Mouse (Mus musculus) T-helper 17 cell (primary cell): ENCODE data around the gene Slx4ip.

Experiments
- in situ Hi-C, 2 experiments: fragments of 300-600 bp; cut with MboI, MseI; formaldehyde crosslinking; loops; 1 replicate in 1 of 2; 2 replicates in 1 of 2; pipeline ENCODE4 v1.15.1; 2025; ENCODE audit warnings: high pct_unique_total_duplicates in 2 of 2

Slx4ip gene

GRCm38 (mm10) chr2:137049906-137050305 is 158.9 kb downstream of the Slx4ip start:
- in situ Hi-C loops = no loop called here

DNA sequence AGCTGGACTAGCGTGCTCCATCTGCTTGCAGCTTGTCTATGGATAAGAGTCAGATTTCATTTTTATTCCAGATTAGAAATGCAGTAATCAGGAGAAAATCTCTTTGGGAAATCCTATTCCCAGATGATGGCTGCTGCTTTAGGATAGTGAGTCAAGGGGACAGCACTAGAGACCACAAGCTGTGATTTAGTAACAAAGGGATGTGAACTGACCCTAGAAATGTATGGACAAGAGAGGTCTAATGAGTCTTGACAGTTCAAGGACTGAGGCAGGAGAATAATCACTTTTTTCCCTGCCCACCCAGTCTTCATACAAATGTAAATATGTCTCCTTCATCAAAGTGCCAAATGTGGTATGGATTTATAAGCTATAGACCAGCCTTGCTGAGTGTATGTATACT is 172.8 kb downstream of the Slx4ip start:
- in situ Hi-C loops = no loop called here

DNA sequence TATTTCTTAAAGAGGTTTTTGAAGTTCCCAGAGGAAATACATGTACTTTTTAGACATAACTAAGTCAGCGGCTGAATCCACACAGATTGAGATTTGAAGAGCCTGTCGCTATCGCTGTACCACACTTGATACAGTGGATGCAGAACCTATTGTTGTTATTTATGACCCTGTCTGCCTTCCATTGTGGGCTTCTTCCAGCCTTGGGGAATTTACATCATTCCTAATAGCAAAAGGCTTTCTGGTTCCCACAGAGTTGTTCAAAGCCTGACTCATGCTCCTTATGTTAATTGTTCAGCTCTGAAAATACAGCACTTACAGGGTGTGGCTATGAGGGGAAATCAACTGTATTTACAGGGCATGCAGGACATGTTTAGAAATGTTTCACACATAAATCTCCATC is 173.5 kb downstream of the Slx4ip start:
- in situ Hi-C loops = no loop called here

DNA sequence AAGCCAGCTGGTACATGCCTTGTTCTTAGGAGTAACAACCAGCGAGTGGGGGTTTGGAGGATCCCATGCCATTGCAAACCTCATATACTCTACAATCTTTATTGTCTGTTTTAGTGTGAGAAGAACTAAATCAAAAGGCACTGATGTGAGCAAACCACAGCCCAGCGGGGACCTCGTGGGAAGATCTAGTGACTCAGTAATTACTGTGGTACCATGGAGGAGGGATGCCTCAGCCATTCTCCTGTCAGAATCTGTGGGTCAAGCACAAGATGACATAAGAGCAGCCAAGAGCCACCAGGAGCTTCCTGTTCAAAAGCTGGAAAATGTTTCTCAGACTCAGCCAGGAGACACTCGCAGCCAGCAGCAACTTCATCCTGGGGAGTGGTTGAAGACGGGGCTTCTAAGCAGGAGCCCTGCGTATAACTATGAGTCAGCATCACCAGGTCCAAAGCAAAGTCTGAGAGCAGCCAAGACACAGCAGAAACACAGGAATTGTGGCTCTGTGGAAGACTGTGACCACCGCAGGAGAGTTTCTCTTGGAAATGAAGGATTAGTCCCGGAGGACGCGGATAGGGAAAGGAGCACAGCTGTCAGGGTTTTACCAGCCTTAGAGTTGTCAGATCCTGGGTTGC is 176.6 kb downstream of the Slx4ip start:
- in situ Hi-C loops = no loop called here

- in situ Hi-C loops = no loop called here
Measured at GRCm38 (mm10) chr2:137073473-137074312, 182.7 kb downstream of the Slx4ip start.

GRCm38 (mm10) chr2:137074313-137074620 is 183.2 kb downstream of the Slx4ip start:
- in situ Hi-C loops = no loop called here

DNA sequence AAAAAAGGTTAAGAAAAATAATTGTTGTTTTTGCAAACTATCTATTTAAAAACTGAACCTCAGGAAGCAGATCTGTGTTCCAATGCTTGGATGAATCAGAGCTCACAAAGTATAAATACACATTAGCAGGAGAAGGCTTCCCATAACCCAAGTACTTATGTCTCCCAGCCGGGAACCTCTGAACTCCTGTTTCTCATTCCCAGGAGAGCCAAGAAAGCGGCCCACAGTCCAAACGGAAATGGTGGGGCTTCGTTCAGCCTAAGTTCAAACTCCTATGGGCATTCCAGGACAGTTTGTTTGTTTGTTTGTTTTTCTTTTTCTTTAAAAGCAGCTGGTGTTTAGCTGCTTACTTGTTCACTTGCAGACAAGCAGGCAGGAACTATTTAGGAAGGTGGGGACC is 187.8 kb downstream of the Slx4ip start:
- in situ Hi-C loops = no loop called here

- in situ Hi-C loops = no loop called here
Measured at GRCm38 (mm10) chr2:137079721-137080320, 188.8 kb downstream of the Slx4ip start.

DNA sequence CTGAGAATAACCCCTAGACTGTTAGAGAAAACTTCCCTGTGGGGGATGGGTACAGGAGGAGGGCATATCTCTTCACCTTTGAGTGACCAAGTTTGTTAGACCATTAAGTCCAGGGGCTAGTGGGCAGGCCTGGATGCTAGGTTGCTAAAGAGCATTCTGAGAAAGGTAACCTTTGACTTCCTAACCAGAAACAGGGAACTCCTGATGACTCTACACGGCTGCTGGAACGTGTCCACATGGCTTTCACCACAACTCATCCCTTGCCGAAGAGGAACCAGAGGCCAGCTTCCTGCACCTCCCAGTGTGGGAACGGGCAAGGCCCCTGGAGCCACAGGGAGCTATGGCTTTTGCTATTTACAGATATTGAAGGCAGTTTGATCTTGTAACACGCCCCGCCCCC is 189.4 kb downstream of the Slx4ip start:
- in situ Hi-C loops = no loop called here

DNA sequence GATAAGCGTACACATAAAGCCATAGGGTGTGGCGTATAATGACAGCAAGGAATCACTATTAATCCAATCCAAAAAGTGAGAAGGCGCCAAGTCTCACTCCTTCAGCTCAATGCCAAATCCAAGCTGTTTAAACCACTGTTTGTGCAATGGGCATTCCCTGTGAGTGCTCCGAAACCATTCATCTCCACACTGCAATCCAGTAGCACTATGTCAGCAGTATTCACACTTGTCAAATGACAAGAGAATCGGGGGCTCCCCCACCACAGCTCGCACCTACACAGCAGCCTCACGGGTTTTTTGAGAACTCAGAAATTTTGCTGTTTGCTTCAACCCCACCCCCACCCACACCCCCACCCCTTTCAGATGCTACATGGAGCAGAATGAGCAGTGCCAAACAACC is 190.0 kb downstream of the Slx4ip start:
- in situ Hi-C loops = no loop called here

DNA sequence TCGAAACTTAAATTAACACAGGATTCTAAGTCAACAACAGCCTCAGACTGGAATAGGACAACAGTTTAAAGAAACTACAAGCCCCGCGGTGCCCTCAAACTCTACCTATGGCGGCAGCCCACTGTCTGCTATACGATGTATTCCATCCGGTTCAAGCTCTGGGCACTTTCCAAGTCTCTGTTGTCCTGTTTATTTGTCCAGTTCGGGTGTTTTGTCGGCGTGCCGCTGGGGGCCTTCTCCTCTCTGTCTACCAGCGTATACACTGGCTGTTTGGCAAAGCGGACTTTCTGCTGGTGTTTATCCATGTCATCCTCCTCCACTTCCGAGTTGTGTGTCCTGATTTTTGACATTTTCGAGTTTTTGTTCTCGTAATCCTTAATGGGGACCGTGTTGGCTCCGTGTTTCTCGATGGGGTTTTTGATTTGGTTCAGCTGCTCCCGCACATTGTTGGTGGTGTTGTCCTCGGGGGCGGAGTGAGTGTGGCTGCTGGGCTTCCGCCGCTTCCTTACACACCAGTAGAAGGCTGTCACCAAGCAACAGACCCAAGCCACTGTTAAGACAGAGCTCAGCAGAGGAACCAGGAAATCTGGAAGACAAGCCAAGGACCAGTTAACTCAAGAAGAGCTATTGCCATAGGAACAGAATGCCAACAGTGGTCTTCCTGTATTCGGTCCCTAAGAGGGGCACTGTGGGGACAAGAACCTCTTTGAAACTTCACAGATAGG is 192.0 kb downstream of the Slx4ip start:
- in situ Hi-C loops = no loop called here

DNA sequence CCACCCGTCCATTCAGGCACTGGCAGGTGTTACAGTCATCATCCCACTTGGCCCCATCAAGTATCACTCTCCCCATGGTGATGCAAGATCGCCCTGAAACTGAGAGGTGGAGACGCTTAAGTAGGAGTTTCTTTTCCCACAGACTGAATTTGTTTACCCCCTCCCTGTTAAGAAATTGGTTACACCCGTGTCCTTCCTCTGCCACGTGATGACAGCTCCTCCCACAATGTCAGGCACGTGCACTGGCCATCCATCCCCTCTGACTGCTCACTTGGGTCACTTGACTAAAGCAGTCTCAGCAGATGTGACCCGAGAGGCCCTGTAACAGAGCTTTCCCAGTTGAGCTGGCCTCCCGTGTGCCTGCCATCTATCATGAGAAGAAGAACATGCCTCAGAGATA is 194.2 kb downstream of the Slx4ip start:
- in situ Hi-C loops = no loop called here

GRCm38 (mm10) chr2:137086621-137087395 is 195.8 kb downstream of the Slx4ip start:
- in situ Hi-C loops = no loop called here

DNA sequence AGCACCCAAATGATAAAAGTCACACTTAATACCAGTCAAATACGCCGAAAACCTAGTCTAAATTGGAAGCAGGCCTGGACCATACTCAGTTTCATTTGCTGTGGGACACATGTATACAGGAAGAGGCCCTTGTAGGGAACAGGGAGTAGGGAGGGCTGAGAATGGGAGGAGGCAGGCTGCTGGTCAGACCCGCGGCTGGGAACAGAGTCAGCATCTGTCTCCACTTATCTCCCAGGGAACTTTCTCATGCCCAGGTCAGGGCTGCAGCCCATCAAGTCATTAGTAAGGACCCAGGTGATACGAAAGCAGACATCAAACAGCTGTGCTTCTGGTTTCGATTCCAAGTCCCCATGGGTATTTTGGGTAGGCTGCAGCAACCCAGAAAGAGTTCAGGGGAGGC is 196.7 kb downstream of the Slx4ip start:
- in situ Hi-C loops = no loop called here

GRCm38 (mm10) chr2:137091766-137092522 is 200.9 kb downstream of the Slx4ip start:
- in situ Hi-C loops = loop anchor here in 1 of 2 experiments (10.0 kb wide), 1 partner anchor 483 kb away; no protein-coding TSS in a partner anchor

GRCm38 (mm10) chr2:137092523-137093297 is 201.7 kb downstream of the Slx4ip start:
- in situ Hi-C loops = loop anchor here in 1 of 2 experiments (10.0 kb wide), 1 partner anchor 482 kb away; no protein-coding TSS in a partner anchor

DNA sequence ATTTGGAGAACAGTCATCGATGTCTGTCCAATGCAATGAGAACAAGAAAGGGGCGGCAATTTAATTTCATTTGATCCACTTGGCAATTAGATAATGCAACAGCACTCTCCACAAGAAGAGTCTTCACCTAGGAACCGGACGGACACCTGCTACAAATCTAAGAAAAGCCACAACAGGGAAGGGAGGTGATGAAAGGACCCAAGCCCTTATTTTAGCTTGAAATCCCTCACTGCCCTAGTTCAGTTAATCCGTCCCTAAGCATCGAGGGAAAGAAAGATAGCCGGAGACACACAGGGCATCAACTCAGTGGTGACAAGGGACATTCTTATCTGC is 202.2 kb downstream of the Slx4ip start:
- in situ Hi-C loops = loop anchor here in 1 of 2 experiments (10.0 kb wide), 1 partner anchor 482 kb away; no protein-coding TSS in a partner anchor

DNA sequence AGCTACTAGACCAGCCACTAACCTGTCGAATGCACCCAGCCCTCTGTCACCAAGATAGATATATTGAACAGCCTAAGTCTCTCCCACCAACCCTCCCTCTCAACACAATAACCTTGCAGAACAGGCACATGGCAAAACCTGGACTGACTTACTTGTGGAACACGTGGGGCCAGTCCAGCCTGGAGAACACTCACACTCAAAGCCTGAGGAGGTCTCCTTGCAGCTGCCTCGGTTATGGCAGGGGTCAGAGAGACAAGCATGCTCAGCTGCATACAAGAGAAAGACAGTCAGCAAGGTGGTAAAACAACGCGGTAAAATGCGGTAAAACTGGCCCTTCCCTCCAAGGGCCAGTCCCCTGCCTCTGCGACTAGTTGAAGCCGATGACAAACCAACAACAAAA is 203.3 kb downstream of the Slx4ip start:
- in situ Hi-C loops = loop anchor here in 1 of 2 experiments (10.0 kb wide), 1 partner anchor 480 kb away; no protein-coding TSS in a partner anchor

DNA sequence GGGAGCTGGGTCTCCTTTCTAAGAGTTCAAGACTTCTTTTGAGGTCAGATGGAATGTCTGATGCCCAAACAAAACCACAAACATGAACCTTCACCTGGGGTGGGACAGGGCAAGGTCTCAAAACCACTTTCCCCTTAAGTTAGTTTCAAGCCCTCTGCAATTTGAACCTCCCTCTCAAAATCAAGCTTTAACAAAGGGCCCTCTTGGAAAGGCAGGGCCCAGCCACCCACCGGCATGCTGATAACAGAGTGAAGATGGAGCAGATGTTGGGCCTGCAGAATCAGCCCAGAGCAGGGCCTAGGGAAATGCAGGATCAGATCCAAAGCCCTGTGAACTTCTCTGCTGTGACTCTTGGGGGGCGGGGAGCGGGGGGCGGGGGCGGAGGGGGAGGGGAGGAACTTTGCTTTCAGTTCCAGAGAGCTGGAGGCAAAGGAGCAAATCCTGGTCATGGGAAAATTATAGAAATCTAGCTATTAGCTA is 206.0 kb downstream of the Slx4ip start:
- in situ Hi-C loops = loop anchor here in 1 of 2 experiments (10.0 kb wide), 1 partner anchor 478 kb away; no protein-coding TSS in a partner anchor
